Mouse (Mus musculus) ES-E14 (cell line): ENCODE measurements around the gene Arl5c. TPM values are rescaled to one million over a fixed set of nuclear protein-coding genes. Genes with fewer than 3 reads are reported as not detected.

Experiments used
- DNase-seq: peaks from one replicate; pipeline ENCODE4 v3.0.0-alpha.2; 2013; ENCODE audit warnings: low read depth, low spot score
- H3K27ac ChIP-seq: 2 replicates; pipeline ENCODE4 v1.5.1; 2012; ENCODE audit warnings: low read depth, mild to moderate bottlenecking, low read length, moderate library complexity, mixed read lengths; ENCODE audit not compliant: poor library complexity, insufficient read depth, severe bottlenecking
- H3K36me3 ChIP-seq: 2 replicates; pipeline ENCODE4 v1.6.1; 2012; ENCODE audit warnings: mild to moderate bottlenecking, low read length, moderate library complexity, mixed read lengths; ENCODE audit not compliant: control insufficient read depth, poor library complexity, insufficient read depth, severe bottlenecking
- H3K4me1 ChIP-seq, 2 experiments: fragments of 150-350 bp in 1 of 2; sonication (generic) in 1 of 2; 2 replicates each; pipeline ENCODE4 v1.6.1; 2012; ENCODE audit warnings: low read length in 2 of 2, mild to moderate bottlenecking in 1 of 2, mixed read lengths in 1 of 2; ENCODE audit not compliant: control insufficient read depth in 2 of 2, insufficient read depth in 2 of 2, poor library complexity in 1 of 2
- H3K4me3 ChIP-seq, 2 experiments: fragments of 150-350 bp in 1 of 2; sonication (generic) in 1 of 2; 2 replicates each; pipeline ENCODE4 v1.5.1; 2012; ENCODE audit warnings: low read length in 2 of 2, low read depth in 1 of 2, mild to moderate bottlenecking in 1 of 2, mixed read lengths in 1 of 2; ENCODE audit not compliant: insufficient read depth in 1 of 2, poor library complexity in 1 of 2, severe bottlenecking in 1 of 2
- H3K9ac ChIP-seq: 2 replicates; pipeline ENCODE4 v1.6.1; 2012; ENCODE audit warnings: low read depth, mild to moderate bottlenecking, low read length, mixed read lengths; ENCODE audit not compliant: poor library complexity, insufficient read depth, severe bottlenecking
- H3K9me3 ChIP-seq: fragments of 150-350 bp; sonication (generic); 2 replicates; pipeline ENCODE4 v1.6.1; 2012; ENCODE audit warnings: low read depth, mild to moderate bottlenecking, low read length; ENCODE audit not compliant: control insufficient read depth, insufficient read depth
- CHD2 ChIP-seq: IDR thresholded peaks from 2 replicates; pipeline ENCODE4 v1.6.1; 2014; ENCODE audit warnings: mild to moderate bottlenecking, low read depth, low read length, inconsistent platforms
- HCFC1 ChIP-seq: IDR thresholded peaks from 2 replicates; pipeline ENCODE4 v1.6.1; 2012; ENCODE audit warnings: low read length, inconsistent platforms, borderline replicate concordance; ENCODE audit not compliant: insufficient read depth
- MAFK ChIP-seq: IDR thresholded peaks from 2 replicates; pipeline ENCODE4 v1.6.1; 2014; ENCODE audit warnings: mild to moderate bottlenecking, low read depth, low read length, inconsistent platforms; ENCODE audit not compliant: insufficient read depth
- ZC3H11A ChIP-seq: IDR thresholded peaks from 2 replicates; pipeline ENCODE4 v1.6.1; 2012; ENCODE audit warnings: low read depth, mild to moderate bottlenecking, inconsistent platforms, low read length, borderline replicate concordance
- ZNF384 ChIP-seq: IDR thresholded peaks from 2 replicates; pipeline ENCODE4 v1.6.1; 2012; ENCODE audit warnings: low read depth, low read length, inconsistent platforms
- in situ Hi-C, 2 experiments: fragments of 600-800 bp; cut with MboI; formaldehyde crosslinking; loops; one replicate each; pipeline ENCODE4 v1.15.1; 2025; ENCODE audit warnings: low sequenced_read_pairs in 2 of 2, inconsistent platforms in 1 of 2; ENCODE audit not compliant: unreplicated experiment in 2 of 2
- total RNA-seq: library from RNA; depleted of rRNA; stranded (reverse); fragments of 300-350 nt; gene quantifications from 2 replicates; pipeline ENCODE4 v1.2.3, GENCODE M21; 2012

Arl5c gene
- total RNA-seq, 1 experiment: 2.9 TPM

- H3K4me1 ChIP-seq: peaks cover 2 to 3% of the 10 kb centered on the region in 2 experiments; a peak in 1 of 4 replicates
- DNase-seq: no peak
- no peak overlapping the region for H3K27ac ChIP-seq
- H3K4me3 ChIP-seq: no peak overlapping the region
- H3K9me3 ChIP-seq: no peaks in the 10 kb centered on the region
- in situ Hi-C loops: no loop called here
- no peak overlapping the region for H3K9ac ChIP-seq
- TF ChIP-seq ZC3H11A: no peak
- no peak for TF ChIP-seq HCFC1
- TF ChIP-seq MAFK: no peak
- no peak for TF ChIP-seq CHD2
- TF ChIP-seq ZNF384: no peak
- H3K36me3 ChIP-seq: no peaks in the 10 kb centered on the region
Observed at GRCm38 (mm10) chr11:97967114-97967513, 28.9 kb downstream of the Arl5c start.

- Histone ChIP-seq H3K9ac (no peak overlapping the region), H3K36me3 (no peaks in the 10 kb centered on the region; the same call in 1 of the 2 replicates), H3K27ac (no peak overlapping the region), H3K4me3 (no peak overlapping the region), H3K4me1 (peaks cover 5 to 16% of the 10 kb centered on the region in 2 experiments; a peak in 3 of 4 replicates), H3K9me3 (no peaks in the 10 kb centered on the region)
- no peak for TF ChIP-seq ZC3H11A
- no peak for TF ChIP-seq MAFK
- no peak for TF ChIP-seq HCFC1
- TF ChIP-seq CHD2: no peak
- no peak for TF ChIP-seq ZNF384
- in situ Hi-C loops: no loop called here
- DNase-seq: no peak
Observed at GRCm38 (mm10) chr11:97960907-97961306, 35.1 kb downstream of the Arl5c start.

- TF ChIP-seq MAFK (no peak), CHD2 (no peak), HCFC1 (no peak), ZC3H11A (no peak), ZNF384 (no peak)
- Histone ChIP-seq H3K9me3 (no peaks in the 10 kb centered on the region), H3K4me3 (no peak overlapping the region), H3K27ac (no peak overlapping the region), H3K9ac (no peak overlapping the region), H3K36me3 (no peaks in the 10 kb centered on the region; the same call in 1 of the 2 replicates), H3K4me1 (peaks cover 5 to 18% of the 10 kb centered on the region in 2 experiments; a peak in 3 of 4 replicates)
- no peak for DNase-seq
- in situ Hi-C loops: no loop called here
Observed at GRCm38 (mm10) chr11:97959300-97959680, 36.7 kb downstream of the Arl5c start.

- H3K4me3 ChIP-seq: no peak overlapping the region
- H3K9me3 ChIP-seq: no peaks in the 10 kb centered on the region
- H3K9ac ChIP-seq: no peak overlapping the region
- TF ChIP-seq ZC3H11A (no peak), MAFK (0 out of 2 replicates have a peak, but pooled peaks have one; percentile 17)
- in situ Hi-C loops: no loop called here
- H3K4me1 ChIP-seq: peaks cover 3 to 19% of the 10 kb centered on the region in 2 experiments; a peak in 3 of 4 replicates
- no peak overlapping the region for H3K27ac ChIP-seq
- H3K36me3 ChIP-seq: no peaks in the 10 kb centered on the region; the same call in 1 of the 2 replicates
- DNase-seq: no peak
Observed at GRCm38 (mm10) chr11:97958641-97959299, 37.2 kb downstream of the Arl5c start.
